Mouse (Mus musculus): ENCODE measurements around the gene Rnf123.
"Not testable (repeated sequence)": the region's sequence is repeated elsewhere in the genome, so short reads cannot be mapped to it uniquely, and the experiment has no call there.

Rnf123 gene

DNA sequence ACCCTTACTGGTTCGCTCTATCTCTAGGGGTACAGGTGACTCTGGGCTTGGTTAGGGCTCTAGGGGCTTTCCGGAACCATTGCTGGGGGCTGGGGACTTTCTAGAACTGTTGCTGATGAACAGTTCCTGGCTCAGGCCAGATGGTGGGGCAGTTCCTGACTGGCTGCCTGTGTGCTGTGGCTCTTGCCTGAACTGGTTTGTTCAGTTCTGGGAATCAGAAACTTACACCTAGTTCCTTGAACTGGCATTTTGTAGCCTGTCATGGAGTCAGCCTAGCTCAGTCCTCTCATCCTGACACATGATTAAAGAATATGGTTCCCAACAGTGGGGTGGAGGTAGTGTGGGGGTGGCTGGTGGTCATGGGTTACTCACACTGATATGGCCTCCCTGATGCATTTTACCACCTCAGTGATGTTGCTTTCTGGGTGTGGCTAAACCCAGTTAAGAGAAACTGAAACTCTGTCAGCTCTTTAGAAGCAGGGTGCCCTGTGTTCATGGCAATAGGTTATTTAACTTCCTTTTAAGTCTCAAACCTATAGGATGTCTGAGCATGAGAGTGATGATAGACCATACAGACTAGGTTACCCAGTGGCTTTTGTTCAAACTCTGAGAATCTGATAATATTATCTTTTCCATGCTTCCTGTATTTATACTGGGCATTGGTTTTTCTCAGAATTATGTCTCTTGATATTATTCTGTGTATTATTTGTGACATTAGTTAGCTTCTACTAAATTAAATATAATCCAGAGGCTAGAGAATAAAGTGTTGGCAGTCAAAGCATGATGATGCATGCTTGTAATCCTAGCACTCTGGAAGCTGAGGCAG, 47.6 kb downstream of the Rnf123 start:
- DNase-seq (ENCODE audit: low read depth, low spot score): no peak

DNA sequence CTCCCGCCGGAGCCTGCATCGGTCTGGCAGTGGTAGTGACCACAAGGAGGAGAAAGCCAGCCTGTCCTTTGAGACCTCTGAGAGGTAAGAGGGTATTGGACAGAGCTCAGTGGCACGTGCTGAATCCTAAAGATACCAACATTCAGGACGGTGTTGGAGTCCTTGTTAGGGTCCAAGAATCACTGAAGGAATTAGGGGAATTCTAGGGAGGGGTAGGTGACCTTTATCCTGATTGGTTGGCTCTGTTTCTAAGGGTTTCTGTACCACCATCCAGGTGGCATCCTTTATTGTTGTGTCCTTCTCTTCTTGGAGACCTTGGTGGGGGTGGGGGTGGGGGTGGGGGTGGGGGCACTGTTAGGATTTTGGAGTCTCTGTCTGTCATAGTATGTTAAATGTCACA, 51.0 kb downstream of the Rnf123 start:
- DNase-seq (ENCODE audit: low read depth, low spot score): no peak

DNA sequence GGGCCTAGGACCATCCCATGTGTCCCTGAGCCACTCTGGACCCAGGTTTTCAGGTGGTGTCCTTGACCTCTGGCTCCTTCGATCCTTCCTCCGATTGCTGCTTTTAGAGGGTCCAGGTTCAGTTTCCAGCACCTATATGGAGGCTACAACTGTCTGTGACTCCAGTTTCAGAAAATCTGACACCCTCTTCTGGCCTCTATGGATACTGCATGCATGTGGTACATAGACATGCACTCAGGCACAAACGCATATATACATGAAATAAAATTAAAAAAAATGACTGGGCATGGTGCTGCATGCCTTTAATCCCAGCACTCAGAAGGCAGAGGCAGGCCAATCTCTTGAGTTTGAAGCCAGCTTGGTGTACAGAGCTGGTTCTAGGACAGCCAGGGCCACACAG, 55.3 kb downstream of the Rnf123 start:
- no peak for DNase-seq (ENCODE audit: low read depth, low spot score)

DNA sequence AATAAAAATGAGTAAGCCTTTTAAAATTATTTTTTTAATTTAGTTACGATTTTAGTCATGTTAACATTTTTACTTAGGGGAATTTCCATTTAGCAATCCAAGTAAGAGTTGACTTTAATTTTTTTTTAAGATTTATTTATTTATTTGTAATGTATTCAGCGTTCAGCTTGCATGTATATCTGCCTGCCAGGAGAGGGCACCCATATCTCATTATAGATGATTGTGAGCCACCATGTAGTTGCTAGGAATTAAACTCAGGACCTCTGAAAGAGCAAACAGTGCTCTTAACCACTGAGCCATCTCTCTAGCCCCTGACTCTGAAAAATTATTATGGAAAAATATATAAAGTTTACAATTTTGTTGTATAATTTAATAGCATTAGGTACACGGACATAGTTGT, 56.6 kb downstream of the Rnf123 start:
- no peak for DNase-seq (ENCODE audit: low read depth, low spot score)

DNA sequence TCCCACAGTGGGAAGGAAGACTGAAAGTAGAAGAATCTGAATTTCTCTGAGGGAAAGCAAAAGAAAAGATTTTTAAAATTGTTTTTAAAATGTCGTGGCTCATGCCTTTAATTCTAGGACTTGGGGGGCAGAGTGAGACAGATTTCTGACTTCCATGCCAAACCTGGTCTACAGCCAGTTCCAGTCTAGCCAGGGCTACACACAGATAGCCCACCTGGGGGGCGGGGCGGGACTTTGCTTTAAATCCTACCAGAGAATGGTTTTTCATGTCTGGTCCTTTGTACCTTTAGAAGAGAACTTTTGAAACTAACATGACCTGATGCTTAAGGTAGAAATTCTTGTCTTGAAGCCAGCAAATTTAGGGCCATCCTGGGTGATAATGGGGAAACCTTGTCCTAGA, 59.9 kb downstream of the Rnf123 start:
- no peak for DNase-seq (ENCODE audit: low read depth, low spot score)

DNA sequence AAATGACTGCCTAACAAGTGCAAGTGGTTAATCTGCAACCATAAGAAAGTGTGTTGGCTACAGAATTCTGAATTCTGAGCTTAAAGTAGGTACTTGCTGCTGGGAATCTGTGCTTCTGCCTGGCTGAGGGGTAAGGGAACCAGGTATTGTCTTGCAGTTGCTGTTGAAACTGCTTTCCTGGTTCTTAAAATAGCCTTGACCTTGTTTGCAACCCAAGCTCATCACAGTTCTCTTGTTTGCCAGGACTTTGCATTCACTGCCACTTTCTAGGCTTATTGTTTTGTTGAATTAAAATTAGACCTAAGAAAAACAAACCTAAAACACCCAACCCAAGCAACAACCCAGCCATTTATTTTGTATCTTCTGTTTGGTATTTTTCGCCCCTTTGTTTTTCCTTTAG, 62.4 kb downstream of the Rnf123 start:
- no peak for DNase-seq (ENCODE audit: low read depth, low spot score)

DNA sequence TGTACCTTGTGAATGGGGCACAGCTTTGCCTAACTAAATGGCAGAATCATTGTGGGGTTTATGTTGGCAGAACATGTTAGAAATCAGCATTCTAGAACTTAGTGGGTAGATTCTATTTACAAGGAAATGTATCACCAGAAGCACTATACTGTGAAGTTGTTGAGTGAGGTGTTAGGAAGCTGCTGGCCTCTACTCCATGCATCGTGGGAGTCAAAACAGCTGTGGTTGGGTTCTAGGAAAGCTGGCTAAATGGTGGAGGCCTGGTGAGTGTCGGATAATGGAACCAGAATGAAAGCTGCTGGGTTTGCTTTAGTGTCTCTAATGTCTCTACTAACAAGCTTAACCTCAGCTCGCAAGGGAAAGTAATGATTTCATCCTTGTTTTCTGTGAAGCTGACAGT, 66.0 kb downstream of the Rnf123 start:
- no peak for DNase-seq (ENCODE audit: low read depth, low spot score)

DNA sequence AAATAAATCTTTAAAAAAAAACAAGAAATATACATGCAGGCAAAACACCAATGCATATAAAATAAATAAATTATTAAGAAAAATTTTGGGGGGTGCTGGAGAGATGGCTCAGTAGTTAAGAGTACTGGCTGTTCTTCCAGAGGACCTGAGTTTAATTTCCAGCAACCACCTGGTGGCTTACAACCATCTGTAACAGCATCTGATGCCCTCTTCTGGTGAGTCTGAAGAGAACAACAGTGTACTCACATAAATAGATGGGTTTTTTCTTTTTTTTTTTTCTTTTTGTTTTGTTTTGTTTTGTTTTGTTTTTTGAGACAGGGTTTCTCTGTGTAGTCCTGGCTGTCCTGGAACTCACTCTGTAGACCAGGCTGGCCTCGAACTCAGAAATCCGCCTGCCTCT, 69.6 kb downstream of the Rnf123 start:
- DNase-seq (ENCODE audit: low read depth, low spot score): not testable (repeated sequence)

DNA sequence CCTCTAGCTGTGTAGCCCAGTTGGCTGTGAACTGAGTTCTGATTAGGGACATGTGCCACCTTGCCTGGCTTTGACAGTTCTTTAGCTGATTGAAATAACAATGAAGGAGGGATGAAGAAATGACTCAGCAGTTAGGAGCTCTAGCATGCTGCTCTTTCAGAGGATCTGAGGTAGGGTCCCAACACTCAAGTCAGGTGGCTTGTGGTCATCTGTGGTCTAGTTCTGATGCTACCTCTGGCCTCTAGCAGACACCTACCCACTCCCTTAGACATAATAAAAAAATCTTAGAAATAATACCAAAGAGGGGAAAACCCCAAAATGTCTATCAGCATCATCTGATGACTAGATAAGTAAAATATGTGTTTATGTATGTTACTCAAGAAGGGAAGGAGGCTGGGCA, 72.8 kb downstream of the Rnf123 start:
- DNase-seq (ENCODE audit: low read depth, low spot score): no peak

DNA sequence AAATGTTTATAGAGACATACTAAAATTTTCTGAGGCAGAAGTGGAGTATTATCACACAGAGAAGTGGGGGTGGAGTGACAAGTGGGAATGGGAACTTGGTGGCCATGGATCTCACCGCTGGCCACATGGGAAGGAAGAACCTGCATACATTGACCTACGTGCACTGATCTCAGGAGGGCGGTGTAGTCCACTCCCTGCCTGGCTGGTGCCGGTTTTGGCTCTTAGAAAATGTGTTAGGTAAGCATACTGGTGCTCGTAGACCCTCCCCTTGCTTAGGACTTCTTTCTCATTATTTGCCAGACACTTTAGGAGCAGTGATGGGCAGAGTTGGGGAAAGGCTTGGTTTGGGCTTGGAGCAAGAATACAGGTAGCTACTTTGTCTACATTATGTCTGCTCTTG, 75.1 kb downstream of the Rnf123 start:
- DNase-seq (ENCODE audit: low read depth, low spot score): no peak

DNA sequence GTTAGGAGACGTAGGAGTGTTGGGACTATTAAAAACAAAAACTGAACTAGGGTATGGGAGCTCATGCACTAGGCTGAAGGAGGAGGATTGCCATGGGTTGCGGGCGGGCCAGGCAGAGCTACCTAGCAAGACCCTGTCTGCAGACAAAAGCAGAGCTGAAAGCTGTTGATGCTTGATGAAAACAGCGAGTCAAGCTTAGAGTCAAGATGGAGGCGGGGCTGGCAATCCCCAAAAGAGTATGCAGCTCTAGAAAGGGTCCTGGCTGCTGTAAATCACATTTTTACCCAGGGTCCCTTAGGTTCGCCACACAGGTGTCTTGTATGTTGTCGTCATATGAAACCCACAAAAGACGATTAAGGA, 79.6 kb downstream of the Rnf123 start:
- no peak for DNase-seq (ENCODE audit: low read depth, low spot score)

DNA sequence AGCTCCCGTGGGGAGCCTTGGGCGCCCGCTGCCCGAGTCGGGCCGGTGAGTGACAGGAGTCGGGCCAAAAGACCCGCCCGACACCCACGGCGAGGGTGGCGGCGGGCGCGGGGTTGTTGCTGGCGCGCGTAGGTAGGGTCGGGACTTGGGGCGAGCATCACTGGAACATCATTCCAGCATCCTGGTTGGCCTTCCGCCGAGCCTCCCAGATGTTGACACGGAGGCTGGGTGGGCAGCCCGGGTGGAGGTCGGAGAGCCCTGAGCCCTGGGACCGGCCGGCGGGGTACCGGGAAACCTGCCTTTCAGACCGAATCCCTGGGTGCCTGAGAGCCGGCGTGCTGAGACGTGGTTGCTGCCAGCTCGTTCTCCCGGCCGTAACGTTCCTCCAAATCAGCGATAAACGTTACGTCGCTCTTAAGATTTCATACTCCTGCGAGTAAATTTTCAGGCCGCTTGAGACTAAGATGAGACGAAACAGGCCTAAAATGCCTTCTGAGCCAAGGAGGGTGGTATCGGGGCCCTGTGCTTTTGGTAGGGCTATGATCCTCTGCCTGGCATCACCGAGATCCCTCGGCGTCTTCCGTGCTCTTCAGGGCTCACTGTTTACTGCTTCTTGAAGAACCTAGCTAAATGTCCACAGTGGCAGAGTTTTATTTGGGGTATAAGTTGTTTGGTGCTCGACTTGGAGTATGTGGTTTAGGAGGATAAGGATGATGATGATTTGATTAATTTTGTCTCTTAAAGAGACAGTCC, 80.2 kb downstream of the Rnf123 start:
- DNase-seq (ENCODE audit: low read depth, low spot score): no peak

DNA sequence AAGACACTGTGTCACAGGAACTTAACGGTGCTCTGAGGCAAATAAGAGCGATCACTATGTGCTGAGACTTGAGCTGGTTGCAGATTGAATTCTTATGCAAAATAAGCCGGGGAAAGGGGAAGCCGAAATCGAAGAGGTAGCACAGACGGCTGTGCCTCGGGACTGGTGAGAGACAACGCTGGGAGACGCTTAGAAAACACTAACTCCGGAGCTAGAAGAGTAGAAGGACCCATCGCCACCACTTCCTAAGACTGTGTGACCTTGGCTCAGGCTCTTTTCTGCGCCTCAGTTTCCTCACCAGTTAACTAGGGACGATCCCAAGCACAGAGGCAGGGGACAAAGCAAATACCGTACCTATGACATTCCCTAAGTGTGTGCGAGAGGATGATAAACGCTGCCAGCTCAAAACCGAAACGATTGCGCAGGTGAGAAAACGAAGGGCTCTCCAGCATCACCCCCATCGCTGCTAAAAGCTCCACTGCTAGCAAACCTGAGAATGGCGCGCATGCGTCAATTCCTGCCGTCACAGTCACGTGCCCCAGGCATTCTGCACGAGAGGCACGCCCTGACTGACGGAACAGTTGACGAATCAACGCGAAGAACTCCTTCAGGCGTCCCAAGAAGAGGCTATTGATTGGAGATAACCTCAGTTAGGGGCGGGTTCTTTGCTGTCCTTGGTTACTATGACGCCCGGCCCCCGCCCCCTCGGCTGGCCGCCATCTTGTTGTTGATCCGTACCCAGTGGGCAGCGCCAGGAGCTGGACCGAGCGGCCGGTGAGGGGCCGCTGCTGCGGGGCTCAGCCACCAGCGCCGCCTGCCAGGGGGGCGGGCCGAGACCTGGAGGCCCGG, 81.0 kb downstream of the Rnf123 start, which contains the start of gene Ip6k1:
TSS of gene Ip6k1 (plus strand) at position 580 of the 849 bp plus-strand sequence.
- peak; percentile 100 for DNase-seq (ENCODE audit: low read depth, low spot score)
